Mouse (Mus musculus) cerebral cortex, adult 2 months (tissue): ENCODE data around the gene Dclre1b.

ENCODE experiments used
- WGBS: fragments of 180-500 bp; shearing (Covaris S2); methylation state at CpG from one replicate; pipeline ENCODE4 v1.1.7; 2018; 5-methylcytosine and 5-hydroxymethylcytosine counted together

Gene Dclre1b

GRCm38 (mm10) chr3:103805671-103806070 is 3.6 kb downstream of the Dclre1b start:
- WGBS = 92% methylated on average over 1 of the region's 1 CpGs

GRCm38 (mm10) chr3:103802861-103803260 is 6.4 kb downstream of the Dclre1b start:
- 68% methylated on average over 8 of the region's 8 CpGs for WGBS

GRCm38 (mm10) chr3:103801631-103802531 is 7.4 kb downstream of the Dclre1b start:
- WGBS = 49% methylated on average over 10 of the region's 10 CpGs

GRCm38 (mm10) chr3:103799507-103799906 is 9.7 kb downstream of the Dclre1b start:
- 90% methylated on average over 2 of the region's 2 CpGs for WGBS

GRCm38 (mm10) chr3:103796389-103796788 is 12.9 kb downstream of the Dclre1b start:
- WGBS = 73% methylated on average over 2 of the region's 2 CpGs

GRCm38 (mm10) chr3:103792566-103792965 is 16.7 kb downstream of the Dclre1b start:
- 74% methylated on average over 1 of the region's 1 CpGs for WGBS

GRCm38 (mm10) chr3:103792111-103792406 is 17.2 kb downstream of the Dclre1b start:
- WGBS = 73% methylated on average over 5 of the region's 5 CpGs

- 7% methylated on average over 49 of the region's 49 CpGs for WGBS
Observed at GRCm38 (mm10) chr3:103791230-103792110, 17.8 kb downstream of the Dclre1b start, which contains the start of gene Hipk1. Gene Hipk1, minus strand, starts transcription at chr3:103791563.

- under 1% methylated on average over 50 of the region's 61 CpGs for WGBS
Observed at GRCm38 (mm10) chr3:103790346-103791145, 18.7 kb downstream of the Dclre1b start.

- WGBS = 1% methylated on average over 14 of the region's 14 CpGs
Observed at GRCm38 (mm10) chr3:103789891-103790345, 19.3 kb downstream of the Dclre1b start.

GRCm38 (mm10) chr3:103789096-103789495 is 20.1 kb downstream of the Dclre1b start:
- whole genome bisulfite sequencing = 62% methylated on average over 7 of the region's 7 CpGs

- 63% methylated on average over 7 of the region's 7 CpGs for WGBS
Observed at GRCm38 (mm10) chr3:103787225-103787624, 22.0 kb downstream of the Dclre1b start.

GRCm38 (mm10) chr3:103782844-103783609 is 26.2 kb downstream of the Dclre1b start:
- 86% methylated on average over 4 of the region's 4 CpGs for WGBS

GRCm38 (mm10) chr3:103780777-103781176 is 28.5 kb downstream of the Dclre1b start:
- 51% methylated on average over 5 of the region's 5 CpGs for WGBS

- 65% methylated on average over 3 of the region's 3 CpGs for WGBS
Observed at GRCm38 (mm10) chr3:103780271-103780670, 29.0 kb downstream of the Dclre1b start.

- WGBS = 42% methylated on average over 7 of the region's 7 CpGs
Observed at GRCm38 (mm10) chr3:103779183-103779582, 30.1 kb downstream of the Dclre1b start.

GRCm38 (mm10) chr3:103778660-103779059 is 30.6 kb downstream of the Dclre1b start:
- 73% methylated on average over 6 of the region's 6 CpGs for WGBS

- 57% methylated on average over 11 of the region's 11 CpGs for WGBS
Observed at GRCm38 (mm10) chr3:103777940-103778339, 31.3 kb downstream of the Dclre1b start.

GRCm38 (mm10) chr3:103774009-103774408 is 35.2 kb downstream of the Dclre1b start:
- 71% methylated on average over 15 of the region's 15 CpGs for WGBS

- 61% methylated on average over 3 of the region's 3 CpGs for WGBS
Observed at GRCm38 (mm10) chr3:103773508-103773907, 35.7 kb downstream of the Dclre1b start.

GRCm38 (mm10) chr3:103772846-103773245 is 36.4 kb downstream of the Dclre1b start:
- WGBS = 50% methylated on average over 4 of the region's 4 CpGs
